Mouse (Mus musculus): Measurements from ENCODE around the gene Zfp683. TPM values are rescaled to one million over a fixed set of nuclear protein-coding genes. Genes with fewer than 3 reads are reported as not detected.

Gene Zfp683
- polyA plus RNA-seq, 1 experiment from 2014 or later, result not detected

GRCm38 (mm10) chr4:134094923-134095547 lies 41.4 kb downstream of the Zfp683 start, which contains the start of gene Cd52:
Gene Cd52 (minus strand): TSS chr4:134095082.
- no peaks in the 10 kb centered on the region for H3K27me3 ChIP-seq (replicated peaks; ENCODE audit: control insufficient read depth, insufficient read depth, low read length)
- 66% methylated on average over 3 of the region's 3 CpGs for WGBS
- no peak within 1 kb of the TSS for H3K27ac ChIP-seq (ENCODE audit: low read length)
- no peaks in the 10 kb centered on the region for H3K4me1 ChIP-seq (replicated peaks; ENCODE audit: control insufficient read depth, insufficient read depth, low read length)
- no peak within 1 kb of the TSS for H3K4me3 ChIP-seq (replicated peaks; ENCODE audit: low read length)
- H3K9ac ChIP-seq (replicated peaks; ENCODE audit: low read depth, low read length), result no peak within 1 kb of the TSS
- no peaks in the 10 kb centered on the region for H3K9me3 ChIP-seq (ENCODE audit: control insufficient read depth, low read length)
- no peak within 1 kb of the TSS for H3K4me2 ChIP-seq (ENCODE audit: low read length)
- ATAC-seq, result no peak
- no peaks in the 10 kb centered on the region for H3K36me3 ChIP-seq (ENCODE audit: control insufficient read depth, insufficient read depth)

- WGBS, result 83% methylated on average over 3 of the region's 3 CpGs
- no peak for ATAC-seq
These were observed 42.5 kb downstream of the Zfp683 start for GRCm38 (mm10) chr4:134096120-134096519.

GRCm38 (mm10) chr4:134097015-134097608 lies 43.5 kb downstream of the Zfp683 start:
- WGBS, result 87% methylated on average over 5 of the region's 5 CpGs
- Histone ChIP-seq H3K4me3 (replicated peaks; ENCODE audit: low read length) (no peak overlapping the region), H3K27ac (ENCODE audit: low read length) (no peak overlapping the region), H3K4me2 (ENCODE audit: low read length) (no peak overlapping the region), H3K36me3 (ENCODE audit: control insufficient read depth, insufficient read depth) (no peaks in the 10 kb centered on the region), H3K9ac (replicated peaks; ENCODE audit: low read depth, low read length) (no peak overlapping the region), H3K4me1 (replicated peaks; ENCODE audit: control insufficient read depth, insufficient read depth, low read length) (no peaks in the 10 kb centered on the region), H3K9me3 (ENCODE audit: control insufficient read depth, low read length) (no peaks in the 10 kb centered on the region), H3K27me3 (replicated peaks; ENCODE audit: control insufficient read depth, insufficient read depth, low read length) (no peaks in the 10 kb centered on the region)
- no peak for ATAC-seq

More at GRCm38 (mm10) chr4:134096120-134096519, 42.5 kb downstream of the Zfp683 start:
- Histone ChIP-seq H3K9me3 (ENCODE audit: control insufficient read depth, low read length) (no peaks in the 10 kb centered on the region), H3K4me1 (replicated peaks; ENCODE audit: control insufficient read depth, insufficient read depth, low read length) (no peaks in the 10 kb centered on the region), H3K4me3 (replicated peaks; ENCODE audit: low read length) (no peak overlapping the region), H3K9ac (replicated peaks; ENCODE audit: low read depth, low read length) (no peak overlapping the region), H3K4me2 (ENCODE audit: low read length) (no peak overlapping the region), H3K27ac (ENCODE audit: low read length) (no peak overlapping the region), H3K27me3 (replicated peaks; ENCODE audit: control insufficient read depth, insufficient read depth, low read length) (no peaks in the 10 kb centered on the region), H3K36me3 (ENCODE audit: control insufficient read depth, insufficient read depth) (no peaks in the 10 kb centered on the region)

- H3K4me3 ChIP-seq (replicated peaks; ENCODE audit: low read length), result no peak overlapping the region
- WGBS, result 78% methylated on average over 8 of the region's 8 CpGs
- H3K9ac ChIP-seq (replicated peaks; ENCODE audit: low read depth, low read length), result no peak overlapping the region
- H3K27me3 ChIP-seq (replicated peaks; ENCODE audit: control insufficient read depth, insufficient read depth, low read length), result no peaks in the 10 kb centered on the region
- H3K36me3 ChIP-seq (ENCODE audit: control insufficient read depth, insufficient read depth), result no peaks in the 10 kb centered on the region
- peaks cover 6% of the 10 kb centered on the region; the same call in 1 of the 2 replicates for H3K4me1 ChIP-seq (replicated peaks; ENCODE audit: control insufficient read depth, insufficient read depth, low read length)
- ATAC-seq, result no peak
- no peaks in the 10 kb centered on the region for H3K9me3 ChIP-seq (ENCODE audit: control insufficient read depth, low read length)
- H3K4me2 ChIP-seq (ENCODE audit: low read length), result no peak overlapping the region
- H3K27ac ChIP-seq (ENCODE audit: low read length), result no peak overlapping the region
These were observed 45.0 kb downstream of the Zfp683 start for GRCm38 (mm10) chr4:134098628-134099027.

DNA sequence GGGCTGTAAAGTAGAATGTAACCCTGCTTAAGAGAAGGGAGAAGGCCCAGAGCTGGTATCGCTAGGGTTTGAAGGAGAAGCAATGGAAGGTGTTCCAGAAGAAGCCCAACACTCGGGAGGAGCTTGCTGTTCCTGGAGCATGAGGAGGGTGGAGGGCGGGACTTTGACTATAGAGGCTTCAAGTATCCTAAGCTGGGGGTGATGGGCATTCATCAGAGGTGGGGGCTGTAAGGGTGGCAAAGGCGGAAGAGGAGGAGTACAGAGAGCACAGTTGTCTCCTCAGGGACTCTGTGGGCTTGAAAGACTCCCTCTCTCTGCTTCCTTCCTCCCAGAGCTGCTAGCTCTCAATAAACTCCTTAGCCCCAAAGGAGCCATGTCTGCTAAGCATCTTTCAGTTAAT lies 46.6 kb downstream of the Zfp683 start:
- no peak for ATAC-seq
- 78% methylated on average over 4 of the region's 4 CpGs for WGBS
- no peaks in the 10 kb centered on the region for H3K36me3 ChIP-seq (ENCODE audit: control insufficient read depth, insufficient read depth)

DNA sequence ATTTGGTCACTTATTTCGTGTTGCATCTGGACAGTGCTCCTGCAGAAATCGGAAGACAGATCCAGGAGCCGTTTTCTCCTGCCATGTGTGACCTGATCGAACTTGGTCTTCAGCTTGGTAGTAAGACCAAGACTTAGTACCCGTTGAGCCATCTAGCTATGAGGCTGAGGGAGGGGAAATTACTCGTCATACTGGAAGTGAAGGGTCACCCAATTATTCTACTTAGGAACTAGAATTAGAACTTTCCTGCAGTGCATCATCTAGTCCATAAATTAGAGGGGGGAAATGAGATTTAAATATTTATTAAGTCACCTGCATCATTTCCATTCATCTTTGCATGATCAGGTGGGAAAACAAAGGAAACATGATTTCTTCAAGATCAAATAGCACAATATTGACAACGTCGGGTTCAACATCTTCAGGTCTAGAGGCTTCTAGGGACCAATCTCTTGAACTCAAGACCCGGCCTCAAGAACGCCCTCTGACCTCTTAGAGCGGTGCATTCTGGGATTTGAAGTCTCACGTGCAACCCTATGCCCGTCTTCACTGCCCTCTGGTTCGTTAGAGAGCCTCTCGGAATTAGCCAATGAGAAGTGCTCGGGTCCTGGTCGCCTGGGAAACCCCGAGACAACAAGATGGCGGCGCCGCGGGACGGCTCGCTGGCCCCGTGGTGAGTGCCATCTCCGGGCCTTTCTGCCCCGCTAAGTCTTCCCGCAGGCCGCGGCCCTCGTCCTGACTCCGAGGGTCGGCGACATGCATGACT lies 48.5 kb downstream of the Zfp683 start, which contains the start of gene Ubxn11:
TSS of gene Ubxn11 (plus strand) at position 592 of the 763 bp plus-strand sequence.
- Histone ChIP-seq H3K27me3 (replicated peaks; ENCODE audit: control insufficient read depth, insufficient read depth, low read length) (no peaks in the 10 kb centered on the region), H3K9ac (replicated peaks; ENCODE audit: low read depth, low read length) (peak within 1 kb of the TSS; percentile 59), H3K4me1 (replicated peaks; ENCODE audit: control insufficient read depth, insufficient read depth, low read length) (peaks cover 6% of the 10 kb centered on the region; the same call in 1 of the 2 replicates), H3K36me3 (ENCODE audit: control insufficient read depth, insufficient read depth) (no peaks in the 10 kb centered on the region), H3K27ac (ENCODE audit: low read length) (peak within 1 kb of the TSS; percentile 2; the same call in 1 of the 2 replicates), H3K4me2 (ENCODE audit: low read length) (peak within 1 kb of the TSS; percentile 75), H3K9me3 (ENCODE audit: control insufficient read depth, low read length) (no peaks in the 10 kb centered on the region), H3K4me3 (replicated peaks; ENCODE audit: low read length) (peak within 1 kb of the TSS; percentile 77)
- WGBS, result 16% methylated on average over 34 of the region's 34 CpGs
- peak; percentile 100 for ATAC-seq

More for the DNA sequence above, 46.6 kb downstream of the Zfp683 start:
- Histone ChIP-seq H3K9ac (replicated peaks; ENCODE audit: low read depth, low read length) (no peak overlapping the region), H3K27ac (ENCODE audit: low read length) (no peak overlapping the region), H3K4me2 (ENCODE audit: low read length) (no peak overlapping the region), H3K4me3 (replicated peaks; ENCODE audit: low read length) (no peak overlapping the region), H3K27me3 (replicated peaks; ENCODE audit: control insufficient read depth, insufficient read depth, low read length) (no peaks in the 10 kb centered on the region), H3K4me1 (replicated peaks; ENCODE audit: control insufficient read depth, insufficient read depth, low read length) (peaks cover 6% of the 10 kb centered on the region; the same call in 1 of the 2 replicates), H3K9me3 (ENCODE audit: control insufficient read depth, low read length) (no peaks in the 10 kb centered on the region)

DNA sequence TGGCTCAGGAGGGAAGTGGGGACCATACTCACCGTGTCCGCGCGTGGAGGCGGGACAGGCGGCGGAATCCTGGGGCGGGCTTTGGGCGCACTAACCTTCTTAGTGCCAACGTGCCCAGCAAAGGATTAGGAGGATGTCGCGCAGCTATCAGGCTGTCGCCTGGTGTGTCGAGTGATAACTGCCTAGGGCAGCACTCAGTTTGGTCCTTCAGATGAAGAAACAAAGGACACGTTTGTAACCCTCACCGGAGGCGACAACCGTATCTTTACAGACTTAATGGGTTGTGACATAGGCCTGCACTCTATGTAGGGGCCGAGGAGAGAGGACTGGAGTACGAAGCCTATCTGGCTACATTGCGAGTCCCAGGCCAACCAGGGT lies 49.1 kb downstream of the Zfp683 start:
- Histone ChIP-seq H3K36me3 (ENCODE audit: control insufficient read depth, insufficient read depth) (no peaks in the 10 kb centered on the region), H3K9ac (replicated peaks; ENCODE audit: low read depth, low read length) (peak overlapping the region; percentile 59), H3K27ac (ENCODE audit: low read length) (peak overlapping the region; percentile 2; the same call in 1 of the 2 replicates), H3K4me1 (replicated peaks; ENCODE audit: control insufficient read depth, insufficient read depth, low read length) (peaks cover 6% of the 10 kb centered on the region; the same call in 1 of the 2 replicates), H3K9me3 (ENCODE audit: control insufficient read depth, low read length) (no peaks in the 10 kb centered on the region), H3K4me2 (ENCODE audit: low read length) (peak overlapping the region; percentile 75), H3K27me3 (replicated peaks; ENCODE audit: control insufficient read depth, insufficient read depth, low read length) (no peaks in the 10 kb centered on the region), H3K4me3 (replicated peaks; ENCODE audit: low read length) (peak overlapping the region; percentile 77)
- 4% methylated on average over 21 of the region's 21 CpGs for WGBS
- ATAC-seq, result peak; percentile 31

GRCm38 (mm10) chr4:134106105-134106504 lies 52.5 kb downstream of the Zfp683 start:
- H3K27me3 ChIP-seq (replicated peaks; ENCODE audit: control insufficient read depth, insufficient read depth, low read length), result no peaks in the 10 kb centered on the region
- H3K4me1 ChIP-seq (replicated peaks; ENCODE audit: control insufficient read depth, insufficient read depth, low read length), result peaks cover 6% of the 10 kb centered on the region; the same call in 1 of the 2 replicates
- H3K36me3 ChIP-seq (ENCODE audit: control insufficient read depth, insufficient read depth), result no peaks in the 10 kb centered on the region
- no peak overlapping the region for H3K4me3 ChIP-seq (replicated peaks; ENCODE audit: low read length)
- H3K4me2 ChIP-seq (ENCODE audit: low read length), result no peak overlapping the region
- no peak for ATAC-seq
- WGBS, result 76% methylated on average over 7 of the region's 7 CpGs
- H3K27ac ChIP-seq (ENCODE audit: low read length), result no peak overlapping the region
- no peaks in the 10 kb centered on the region for H3K9me3 ChIP-seq (ENCODE audit: control insufficient read depth, low read length)
- H3K9ac ChIP-seq (replicated peaks; ENCODE audit: low read depth, low read length), result no peak overlapping the region

DNA sequence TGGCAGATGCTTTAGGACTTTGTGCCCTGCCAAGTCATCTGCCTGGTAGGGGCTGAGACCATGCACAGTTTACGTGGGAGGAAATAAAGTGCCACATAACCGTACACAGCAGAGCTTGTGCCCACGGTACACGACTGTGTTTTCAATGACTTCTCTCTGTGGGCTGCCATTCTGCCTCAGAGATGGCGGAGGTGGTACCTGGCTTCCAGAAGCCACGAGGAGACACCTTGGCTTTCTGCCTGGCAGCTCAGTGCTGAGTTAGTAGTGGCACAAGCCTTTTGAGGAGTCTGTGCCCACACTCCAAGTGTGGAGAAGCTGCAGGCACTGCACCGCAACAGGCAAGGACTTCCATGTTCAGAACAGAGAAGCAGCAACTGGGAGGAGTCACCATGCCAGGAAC lies 54.1 kb downstream of the Zfp683 start:
- Histone ChIP-seq H3K27ac (ENCODE audit: low read length) (no peak overlapping the region), H3K9ac (replicated peaks; ENCODE audit: low read depth, low read length) (no peak overlapping the region), H3K4me3 (replicated peaks; ENCODE audit: low read length) (no peak overlapping the region), H3K4me2 (ENCODE audit: low read length) (no peak overlapping the region), H3K27me3 (replicated peaks; ENCODE audit: control insufficient read depth, insufficient read depth, low read length) (no peaks in the 10 kb centered on the region), H3K4me1 (replicated peaks; ENCODE audit: control insufficient read depth, insufficient read depth, low read length) (peaks cover 5% of the 10 kb centered on the region; the same call in 1 of the 2 replicates), H3K36me3 (ENCODE audit: control insufficient read depth, insufficient read depth) (no peaks in the 10 kb centered on the region), H3K9me3 (ENCODE audit: control insufficient read depth, low read length) (no peaks in the 10 kb centered on the region)
- ATAC-seq, result no peak
- 89% methylated on average over 7 of the region's 7 CpGs for WGBS

Data from forebrain, embryonic 16.5 days (tissue).